Mouse (Mus musculus) intestine, postnatal 0 days (tissue): ENCODE results near the gene Olfr224. TPM values are rescaled to one million over a fixed set of nuclear protein-coding genes. Genes with fewer than 3 reads are reported as not detected.

Source experiments
- ATAC-seq: fragments of 200-750 bp; cut with Nextera tagmentation; 2 replicates; pipeline ENCODE4 v1.8.0; 2017; ENCODE audit warnings: mild to moderate bottlenecking, moderate TSS enrichment, moderate library complexity
- H3K27ac ChIP-seq: fragments of 300-500 bp; sonication (generic); 2 replicates; pipeline ENCODE4 v1.5.1; 2014; ENCODE audit warnings: mild to moderate bottlenecking, low read depth, low read length, moderate library complexity
- H3K27me3 ChIP-seq: fragments of 300-500 bp; sonication (generic); replicated peaks from 2 replicates; pipeline ENCODE4 v1.6.1; 2014; ENCODE audit warnings: low read length, mixed read lengths; ENCODE audit not compliant: control insufficient read depth, insufficient read depth
- H3K36me3 ChIP-seq: fragments of 300-500 bp; sonication (generic); 2 replicates; pipeline ENCODE4 v1.6.1; 2014; ENCODE audit warnings: mild to moderate bottlenecking, moderate library complexity; ENCODE audit not compliant: control insufficient read depth, insufficient read depth
- H3K4me1 ChIP-seq: fragments of 300-500 bp; sonication (generic); replicated peaks from 2 replicates; pipeline ENCODE4 v1.6.1; 2014; ENCODE audit warnings: antibody characterized with exemption, low read length, mixed read lengths; ENCODE audit not compliant: control insufficient read depth, insufficient read depth
- H3K4me2 ChIP-seq: fragments of 300-500 bp; sonication (generic); replicated peaks from 2 replicates; pipeline ENCODE4 v1.6.1; 2014; ENCODE audit warnings: low read depth, mild to moderate bottlenecking, moderate library complexity
- H3K4me3 ChIP-seq: fragments of 300-500 bp; sonication (generic); 2 replicates; pipeline ENCODE4 v1.5.1; 2014; ENCODE audit warnings: low read depth, low read length
- H3K9ac ChIP-seq: fragments of 300-500 bp; sonication (generic); 2 replicates; pipeline ENCODE4 v1.6.1; 2014; ENCODE audit warnings: mild to moderate bottlenecking, low read depth, low read length
- H3K9me3 ChIP-seq: fragments of 300-500 bp; sonication (generic); 2 replicates; pipeline ENCODE4 v1.6.1; 2016; ENCODE audit warnings: mixed run types; ENCODE audit not compliant: control insufficient read depth
- CTCF ChIP-seq: sonication (generic); IDR thresholded peaks from 2 replicates; pipeline ENCODE4 v1.5.1; 2016; ENCODE audit warnings: low read depth, mild to moderate bottlenecking, control low read depth, antibody characterized with exemption, moderate library complexity
- WGBS: fragments of 180-500 bp; shearing (Covaris S2); extraction: QIAGEN DNeasy Blood & Tissue Kit; methylation state at CpG from one replicate; pipeline ENCODE4 v1.1.7; 2014; 5-methylcytosine and 5-hydroxymethylcytosine counted together
- polyA plus RNA-seq: library from polyadenylated mRNA; unstranded; fragments of >200 nt; fragmentation: Nextera tagmentation; extraction: Ambion mirVana; gene quantifications from 2 replicates; pipeline ENCODE4 v1.2.1, GENCODE M21; 2015

Gene Olfr224
- polyA plus RNA-seq, 1 experiment from 2014 or later = not detected

DNA sequence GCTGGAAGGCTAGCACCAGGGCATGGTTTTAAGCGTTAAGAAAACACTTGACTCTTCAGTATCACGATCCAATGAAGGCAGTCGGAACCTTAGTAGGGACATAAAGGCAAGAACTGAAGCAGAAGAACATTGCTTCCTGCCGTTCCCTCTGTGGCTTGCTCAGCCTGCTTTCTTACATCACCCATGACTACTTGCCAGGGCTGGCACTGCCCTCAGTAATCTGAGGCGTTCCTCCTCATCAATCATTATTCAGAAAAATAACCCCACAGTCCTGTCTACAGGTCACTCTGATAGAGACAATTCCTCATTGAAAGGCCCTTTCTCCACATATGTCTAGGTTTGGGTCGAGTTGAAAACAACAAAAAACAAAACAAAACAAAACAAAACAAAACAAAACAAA lies 36.7 kb upstream of the Olfr224 start:
- no peak overlapping the region for H3K27ac ChIP-seq

DNA sequence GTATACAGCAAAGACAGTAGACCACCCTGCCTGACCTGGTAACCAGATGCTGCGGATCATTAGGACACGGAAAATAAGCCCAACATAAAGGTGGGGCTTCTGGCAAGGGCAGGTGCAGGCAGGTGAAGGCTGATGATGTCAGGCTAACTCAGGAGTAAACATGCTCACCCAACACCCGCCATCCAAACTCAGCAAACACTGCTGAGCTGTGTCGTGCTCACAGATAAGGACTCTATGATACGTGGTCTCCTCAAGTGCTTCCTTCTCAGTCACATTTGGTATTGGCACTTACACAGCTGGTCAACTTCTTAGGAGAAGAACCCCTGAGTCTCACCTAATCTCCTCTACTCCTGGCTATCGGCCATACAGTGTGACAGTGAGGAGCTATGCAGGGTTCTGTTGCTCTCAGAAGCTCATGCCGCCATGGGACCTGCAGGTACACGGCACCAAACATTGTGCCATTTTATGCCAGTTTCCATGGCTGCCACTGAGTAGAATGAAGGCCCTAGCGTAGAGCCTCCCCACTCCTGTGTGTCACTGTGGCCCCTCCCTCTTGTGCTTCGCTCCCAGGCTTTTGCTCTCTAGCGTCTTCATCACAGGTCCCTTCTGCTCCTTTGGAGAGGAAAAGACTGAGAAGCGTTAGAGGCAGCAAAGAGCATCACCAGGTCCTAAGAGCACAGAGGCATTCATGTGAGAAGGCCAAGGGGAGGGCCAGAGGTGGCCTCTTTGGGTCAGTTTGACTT lies 36.0 kb upstream of the Olfr224 start:
- H3K36me3 ChIP-seq = no peaks in the 10 kb centered on the region
- no peak overlapping the region for H3K27ac ChIP-seq
- TF ChIP-seq CTCF = no peak
- no peaks in the 10 kb centered on the region for H3K9me3 ChIP-seq
- no peak overlapping the region for H3K9ac ChIP-seq
- H3K4me2 ChIP-seq = no peak overlapping the region
- ATAC-seq = peak; percentile 50; the same call in 1 of the 2 replicates
- H3K4me3 ChIP-seq = no peak overlapping the region
- no peaks in the 10 kb centered on the region for H3K4me1 ChIP-seq
- WGBS = 78% methylated on average over 12 of the region's 12 CpGs
- peaks cover 62% of the 10 kb centered on the region for H3K27me3 ChIP-seq

More for the DNA sequence above, 36.7 kb upstream of the Olfr224 start:
- Histone ChIP-seq H3K27me3 (peaks cover 62% of the 10 kb centered on the region), H3K4me1 (no peaks in the 10 kb centered on the region), H3K4me2 (no peak overlapping the region), H3K36me3 (no peaks in the 10 kb centered on the region), H3K9me3 (no peaks in the 10 kb centered on the region), H3K4me3 (no peak overlapping the region), H3K9ac (no peak overlapping the region)
- no peak for TF ChIP-seq CTCF
- WGBS = 83% methylated on average over 6 of the region's 6 CpGs
- no peak for ATAC-seq

DNA sequence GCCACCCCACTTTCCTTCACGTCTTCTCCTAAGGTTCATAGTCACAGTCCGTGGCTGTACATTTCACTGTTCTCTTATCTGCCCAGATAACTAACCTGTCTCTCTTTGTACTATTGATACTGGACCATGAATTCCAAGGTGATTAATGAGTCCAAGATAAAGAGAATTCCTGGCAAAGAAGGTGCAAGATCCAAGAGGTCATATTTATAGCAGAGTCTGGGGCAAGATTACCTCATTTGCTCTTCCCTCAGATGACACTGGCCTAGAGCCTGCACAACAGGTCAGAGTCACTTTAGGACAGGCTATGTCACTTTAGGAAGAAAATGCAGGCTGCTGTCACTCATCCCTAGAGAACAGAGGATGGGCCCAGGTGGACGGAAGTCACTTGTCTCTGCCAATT lies 34.9 kb upstream of the Olfr224 start:
- H3K27ac ChIP-seq = no peak overlapping the region
- WGBS = 46% methylated on average over 3 of the region's 3 CpGs
- peak; percentile 68 for ATAC-seq

DNA sequence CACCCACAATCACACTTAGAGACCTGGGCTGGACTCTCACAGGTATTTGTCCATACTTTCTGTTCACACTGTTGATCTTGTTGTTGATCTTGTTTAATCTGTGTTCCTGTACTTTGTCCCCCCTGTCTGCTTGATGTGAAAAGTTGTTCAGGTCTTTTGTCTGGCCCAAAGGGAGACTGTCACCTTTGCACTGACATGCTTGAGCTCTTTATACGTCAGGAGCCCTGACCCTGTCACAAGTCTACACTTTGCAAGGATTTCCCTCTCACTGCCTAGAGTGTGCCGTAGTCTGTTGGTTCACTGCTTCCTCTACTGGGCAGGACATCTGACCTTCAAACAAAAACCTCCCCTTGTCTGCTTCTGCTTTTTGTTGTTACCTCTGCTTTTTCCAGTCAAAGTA lies 34.3 kb upstream of the Olfr224 start:
- Histone ChIP-seq H3K4me2 (no peak overlapping the region), H3K27me3 (peaks cover 66% of the 10 kb centered on the region), H3K36me3 (no peaks in the 10 kb centered on the region), H3K4me1 (no peaks in the 10 kb centered on the region), H3K9ac (no peak overlapping the region), H3K27ac (no peak overlapping the region), H3K9me3 (no peaks in the 10 kb centered on the region), H3K4me3 (no peak overlapping the region)
- no peak for TF ChIP-seq CTCF
- no peak for ATAC-seq
- 50% methylated on average over 2 of the region's 2 CpGs for WGBS

More for the DNA sequence above, 34.9 kb upstream of the Olfr224 start:
- no peak overlapping the region for H3K9ac ChIP-seq
- H3K27me3 ChIP-seq = peaks cover 63% of the 10 kb centered on the region
- H3K36me3 ChIP-seq = no peaks in the 10 kb centered on the region
- no peak overlapping the region for H3K4me3 ChIP-seq
- H3K4me2 ChIP-seq = no peak overlapping the region
- H3K4me1 ChIP-seq = no peaks in the 10 kb centered on the region
- no peak for TF ChIP-seq CTCF
- H3K9me3 ChIP-seq = no peaks in the 10 kb centered on the region

DNA sequence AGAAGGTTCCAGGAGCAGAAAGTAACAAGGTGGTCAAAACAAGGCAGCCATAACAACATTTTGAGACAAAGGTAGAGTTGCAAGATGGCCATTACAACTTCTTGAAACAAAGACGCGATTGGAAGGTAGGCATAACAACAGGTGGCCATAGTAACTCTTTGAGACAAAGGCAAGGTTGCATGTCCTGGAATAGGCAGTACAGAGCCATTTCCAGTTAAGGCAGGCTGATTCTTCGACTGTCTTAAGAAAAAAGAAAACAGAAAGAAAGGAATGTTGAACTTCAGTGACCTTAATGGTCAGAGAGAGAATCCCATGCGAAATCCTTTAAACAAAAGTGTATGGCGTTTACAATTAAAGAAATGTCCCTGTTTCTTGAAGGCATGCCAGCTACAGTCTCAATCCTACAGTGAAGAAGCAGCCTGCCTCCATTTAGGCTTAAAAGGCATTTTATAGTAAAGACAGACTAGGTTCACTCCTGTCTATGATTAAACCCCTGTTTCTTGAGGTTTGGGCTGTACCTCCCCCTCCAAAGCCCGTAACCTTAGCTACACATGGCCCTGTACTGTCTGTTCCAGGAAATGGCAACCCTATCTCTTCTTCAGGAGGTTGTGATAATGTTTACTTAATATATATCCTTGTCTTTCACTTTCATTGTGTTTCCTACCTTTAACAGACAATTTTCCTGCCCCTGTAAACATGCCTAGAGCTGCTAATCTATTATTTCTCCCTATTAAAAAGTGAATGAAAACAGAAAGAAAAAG lies 32.6 kb upstream of the Olfr224 start:
- no peak overlapping the region for H3K4me2 ChIP-seq
- H3K27ac ChIP-seq = no peak overlapping the region
- TF ChIP-seq CTCF = no peak

GRCm38 (mm10) chr11:58602062-58602461 lies 31.7 kb upstream of the Olfr224 start:
- H3K27ac ChIP-seq = no peak overlapping the region
- ATAC-seq = no peak
- no peak overlapping the region for H3K4me2 ChIP-seq
- no peaks in the 10 kb centered on the region for H3K4me1 ChIP-seq
- no peaks in the 10 kb centered on the region for H3K9me3 ChIP-seq
- H3K9ac ChIP-seq = no peak overlapping the region
- TF ChIP-seq CTCF = no peak
- no peak overlapping the region for H3K4me3 ChIP-seq
- H3K27me3 ChIP-seq = peaks cover 68% of the 10 kb centered on the region
- H3K36me3 ChIP-seq = no peaks in the 10 kb centered on the region

More for the DNA sequence above, 32.6 kb upstream of the Olfr224 start:
- Histone ChIP-seq H3K9me3 (no peaks in the 10 kb centered on the region), H3K4me1 (no peaks in the 10 kb centered on the region), H3K4me3 (no peak overlapping the region), H3K27me3 (peaks cover 59% of the 10 kb centered on the region), H3K36me3 (no peaks in the 10 kb centered on the region), H3K9ac (no peak overlapping the region)
- WGBS = 76% methylated on average over 6 of the region's 6 CpGs
- no peak for ATAC-seq
